Mouse (Mus musculus) olfactory bulb, adult 2 months (tissue): ENCODE results near the gene Lnx2. TPM values are rescaled to one million over a fixed set of nuclear protein-coding genes. Genes with fewer than 3 reads are reported as not detected.

Source experiments
- H3K27ac ChIP-seq: fragments of 200-500 bp; 2 replicates; pipeline ENCODE4 v1.5.1; 2012; ENCODE audit warnings: low read depth, low read length; ENCODE audit not compliant: insufficient read depth
- H3K4me1 ChIP-seq: fragments of 200-500 bp; 2 replicates; pipeline ENCODE4 v1.6.1; 2012; ENCODE audit warnings: low read length; ENCODE audit not compliant: control insufficient read depth, insufficient read depth
- H3K4me3 ChIP-seq: fragments of 200-500 bp; 2 replicates; pipeline ENCODE4 v1.5.1; 2012; ENCODE audit warnings: mild to moderate bottlenecking, low read depth, low read length, moderate library complexity; ENCODE audit not compliant: insufficient read depth
- CTCF ChIP-seq: fragments of 200-500 bp; IDR thresholded peaks from 2 replicates; pipeline ENCODE4 v1.5.1; 2012; ENCODE audit warnings: low read depth, mild to moderate bottlenecking, low read length, moderate library complexity; ENCODE audit not compliant: insufficient read depth
- POLR2A ChIP-seq: fragments of 200-500 bp; IDR thresholded peaks from 2 replicates; pipeline ENCODE4 v1.6.1; 2012; ENCODE audit warnings: mild to moderate bottlenecking, low read depth, low read length, moderate library complexity; ENCODE audit not compliant: insufficient read depth
- WGBS: fragments of 180-500 bp; shearing (Covaris S2); methylation state at CpG from one replicate; pipeline ENCODE4 v1.1.7; 2018; 5-methylcytosine and 5-hydroxymethylcytosine counted together
- polyA plus RNA-seq: library from polyadenylated mRNA; stranded (reverse); fragments of >200 nt; gene quantifications from 2 replicates; pipeline ENCODE4 v1.2.4, GENCODE M21; 2012; ENCODE audit warnings: low replicate concordance; ENCODE audit not compliant: missing spikeins, insufficient read depth, insufficient read length

Lnx2 gene
- polyA plus RNA-seq, 1 experiment: not detected

DNA sequence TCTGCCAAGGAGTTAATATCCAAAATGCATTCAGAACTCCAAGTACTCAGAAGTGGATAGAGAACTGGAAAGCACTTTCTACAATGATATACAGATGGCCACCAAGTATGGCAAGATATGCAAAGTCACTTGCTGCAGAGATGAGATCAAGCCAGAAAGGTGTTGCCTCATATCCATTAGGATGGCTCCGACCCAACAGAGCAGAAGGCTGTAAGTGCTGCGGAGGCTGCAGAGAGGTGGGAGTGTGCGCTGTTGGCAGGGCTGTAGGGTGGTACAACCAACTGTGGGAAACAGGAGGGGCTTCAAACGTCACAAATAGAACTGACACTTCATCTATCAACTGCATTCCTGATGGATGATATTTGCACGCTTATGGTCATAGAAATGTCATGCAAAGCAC lies 7.5 kb downstream of the Lnx2 start:
- Histone ChIP-seq H3K27ac (no peak overlapping the region), H3K4me1 (peaks cover 7% of the 10 kb centered on the region; the same call in 1 of the 2 replicates), H3K4me3 (no peak overlapping the region)
- 79% methylated on average over 5 of the region's 5 CpGs for WGBS
- TF ChIP-seq POLR2A (no peak), CTCF (no peak)

GRCm38 (mm10) chr5:147066965-147067364 lies 9.4 kb downstream of the Lnx2 start:
- no peak overlapping the region for H3K4me3 ChIP-seq
- TF ChIP-seq POLR2A (no peak), CTCF (no peak)
- no peak overlapping the region for H3K27ac ChIP-seq
- H3K4me1 ChIP-seq: peaks cover 9% of the 10 kb centered on the region; the same call in 1 of the 2 replicates
- 78% methylated on average over 5 of the region's 5 CpGs for WGBS

GRCm38 (mm10) chr5:147066129-147066528 lies 10.3 kb downstream of the Lnx2 start:
- H3K27ac ChIP-seq: no peak overlapping the region
- TF ChIP-seq POLR2A (no peak), CTCF (no peak)
- WGBS: 73% methylated on average over 4 of the region's 4 CpGs
- no peak overlapping the region for H3K4me3 ChIP-seq
- peaks cover 9% of the 10 kb centered on the region; the same call in 1 of the 2 replicates for H3K4me1 ChIP-seq

GRCm38 (mm10) chr5:147063215-147063661 lies 13.1 kb downstream of the Lnx2 start:
- 40% methylated on average over 8 of the region's 8 CpGs for WGBS
- no peak overlapping the region for H3K4me3 ChIP-seq
- TF ChIP-seq POLR2A (no peak), CTCF (no peak)
- peaks cover 6% of the 10 kb centered on the region; the same call in 1 of the 2 replicates for H3K4me1 ChIP-seq
- H3K27ac ChIP-seq: no peak overlapping the region

DNA sequence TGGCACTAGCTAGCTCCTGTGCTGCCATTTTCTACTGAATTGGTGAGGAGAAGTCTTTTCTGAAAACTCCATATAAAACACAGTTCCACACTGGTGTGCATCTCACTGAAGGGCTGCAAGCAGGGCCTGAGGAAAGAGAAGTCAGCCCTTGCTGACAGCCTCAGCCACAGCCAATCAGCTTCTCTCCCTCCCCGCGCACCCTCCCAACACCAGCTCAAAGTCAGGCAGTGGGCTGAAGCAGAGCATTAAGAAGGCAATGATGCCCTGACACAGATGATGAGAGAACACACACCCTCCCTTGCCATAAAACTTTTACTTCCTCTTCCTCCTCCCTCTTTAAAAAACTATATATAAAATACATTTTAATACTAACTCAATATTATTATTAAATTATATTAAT lies 16.4 kb downstream of the Lnx2 start:
- Histone ChIP-seq H3K27ac (no peak overlapping the region), H3K4me3 (no peak overlapping the region), H3K4me1 (peaks cover 12% of the 10 kb centered on the region)
- no peak for TF ChIP-seq POLR2A
- no peak for TF ChIP-seq CTCF
- WGBS: 91% methylated on average over 2 of the region's 2 CpGs

- no peak overlapping the region for H3K27ac ChIP-seq
- H3K4me1 ChIP-seq: peaks cover 13% of the 10 kb centered on the region
- WGBS: 87% methylated on average over 9 of the region's 9 CpGs
- no peak overlapping the region for H3K4me3 ChIP-seq
- TF ChIP-seq POLR2A: no peak
- no peak for TF ChIP-seq CTCF
Observed at GRCm38 (mm10) chr5:147059319-147059718, 17.1 kb downstream of the Lnx2 start.

DNA sequence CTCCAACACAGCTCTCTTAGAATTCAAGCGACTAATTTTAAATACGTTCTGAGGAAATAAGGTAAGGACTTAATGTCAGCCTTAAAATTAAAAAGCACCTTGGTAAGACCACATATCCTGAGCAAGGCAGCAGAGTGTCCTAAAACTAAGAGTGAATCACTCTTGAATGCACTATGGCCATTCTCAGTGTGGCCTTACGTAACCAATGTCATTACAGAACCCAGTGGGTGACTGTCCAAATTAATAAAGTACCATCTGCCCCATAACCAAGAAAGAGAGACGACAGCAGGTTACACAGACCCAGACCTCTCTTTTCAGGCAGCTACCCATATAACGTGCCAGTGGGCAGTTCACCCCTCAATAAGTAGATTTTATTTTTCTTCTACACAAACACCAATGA lies 17.7 kb downstream of the Lnx2 start:
- H3K4me1 ChIP-seq: peaks cover 16% of the 10 kb centered on the region
- no peak overlapping the region for H3K4me3 ChIP-seq
- 95% methylated on average over 5 of the region's 5 CpGs for WGBS
- H3K27ac ChIP-seq: no peak overlapping the region
- no peak for TF ChIP-seq CTCF
- no peak for TF ChIP-seq POLR2A

DNA sequence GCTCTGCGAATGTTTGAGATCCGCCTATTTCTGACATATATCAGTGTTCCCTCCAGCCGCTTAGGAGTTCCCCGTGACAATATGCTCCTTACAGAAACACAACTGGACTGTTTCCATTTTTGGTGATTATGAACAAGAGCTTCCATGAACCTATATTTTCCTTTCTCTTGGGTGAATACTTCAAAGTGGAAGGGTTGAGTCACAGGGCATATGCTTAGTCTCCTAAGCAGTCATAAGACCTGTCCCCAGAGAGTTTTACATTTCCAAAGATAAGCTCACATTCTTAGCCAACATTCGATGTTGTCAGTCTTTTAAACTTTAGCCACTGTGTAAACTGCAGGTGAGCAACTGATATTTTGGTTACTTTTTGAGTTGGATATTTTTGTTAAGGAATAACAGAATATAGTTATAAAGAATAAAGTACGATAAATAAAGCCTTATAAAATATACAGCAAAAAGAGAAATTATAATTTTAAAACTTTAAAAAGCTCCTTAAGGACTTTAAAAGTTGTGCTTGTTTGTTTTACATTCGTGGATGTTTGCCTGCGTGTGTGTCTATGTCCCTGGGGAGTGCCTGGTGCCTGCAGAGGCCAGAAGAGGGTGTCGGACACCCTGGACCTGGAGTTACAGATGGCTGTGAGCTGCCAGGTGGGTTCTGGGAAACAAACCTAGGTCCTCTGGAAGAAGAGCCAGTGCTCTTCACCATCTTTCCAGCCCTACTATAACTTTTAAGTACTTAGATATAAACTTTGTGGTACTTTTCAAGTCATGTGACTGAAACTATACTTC lies 18.6 kb downstream of the Lnx2 start:
- 89% methylated on average over 9 of the region's 9 CpGs for WGBS
- Histone ChIP-seq H3K27ac (no peak overlapping the region), H3K4me3 (no peak overlapping the region), H3K4me1 (peaks cover 15% of the 10 kb centered on the region)
- TF ChIP-seq POLR2A: no peak
- no peak for TF ChIP-seq CTCF

DNA sequence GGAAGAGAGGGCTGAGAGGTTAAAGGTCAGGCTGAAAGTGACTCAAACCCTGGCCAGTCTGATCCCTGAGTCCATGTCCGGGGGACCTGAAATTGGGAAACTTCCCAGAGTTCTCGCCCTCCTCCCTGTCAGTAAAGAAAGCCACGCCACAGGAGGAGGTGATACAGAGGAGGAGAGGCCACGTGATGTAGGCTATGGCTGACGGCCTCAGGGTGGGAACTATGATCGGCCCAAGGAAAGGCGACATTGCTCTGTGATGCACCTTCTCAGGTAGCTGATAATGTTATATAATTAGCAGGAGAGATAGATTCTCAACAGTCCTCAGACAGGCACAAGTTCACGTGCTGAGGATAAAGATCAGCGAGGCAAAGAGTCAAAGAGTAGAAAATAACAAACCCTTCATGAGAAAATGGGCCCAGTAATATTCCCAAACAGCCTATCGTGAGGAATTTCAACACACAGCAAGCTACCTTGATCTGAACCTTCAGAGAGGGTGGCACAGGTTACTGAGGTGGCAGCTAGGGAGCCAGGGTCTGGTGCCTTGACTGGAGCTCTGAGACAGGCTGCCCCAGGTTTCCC lies 19.6 kb downstream of the Lnx2 start:
- no peak for TF ChIP-seq POLR2A
- no peak for TF ChIP-seq CTCF
- Histone ChIP-seq H3K4me1 (peaks cover 19% of the 10 kb centered on the region), H3K4me3 (no peak overlapping the region), H3K27ac (no peak overlapping the region)
- WGBS: 91% methylated on average over 10 of the region's 10 CpGs
